Mouse (Mus musculus) spleen, adult 12 weeks (tissue): Measurements from ENCODE around the gene Nsmf.

Experiments
- DNase-seq: peaks from one replicate; pipeline ENCODE4 v3.0.0; 2022; ENCODE audit warnings: low spot score

The Nsmf gene

GRCm38 (mm10) chr2:25087842-25088241, 33.7 kb downstream of the Nsmf start:
- DNase-seq: no peak

GRCm38 (mm10) chr2:25088636-25089035, 34.5 kb downstream of the Nsmf start:
- DNase-seq: no peak

- DNase-seq: no peak
These were observed 40.6 kb downstream of the Nsmf start for GRCm38 (mm10) chr2:25094785-25095108.

- no peak for DNase-seq
These were observed 41.1 kb downstream of the Nsmf start, which contains the start of gene Noxa1 for GRCm38 (mm10) chr2:25095109-25095850. TSS of gene Noxa1 (minus strand) at chr2:25095149.

GRCm38 (mm10) chr2:25098005-25098615, 44.0 kb downstream of the Nsmf start:
- no peak for DNase-seq

- DNase-seq: no peak
These were observed 44.8 kb downstream of the Nsmf start for GRCm38 (mm10) chr2:25098956-25099355.

- no peak for DNase-seq
These were observed 45.5 kb downstream of the Nsmf start for GRCm38 (mm10) chr2:25099703-25100102.

- no peak for DNase-seq
These were observed 50.0 kb downstream of the Nsmf start for GRCm38 (mm10) chr2:25104122-25104521.

- DNase-seq: no peak
These were observed 51.9 kb downstream of the Nsmf start for GRCm38 (mm10) chr2:25106045-25106444.

- no peak for DNase-seq
These were observed 55.3 kb downstream of the Nsmf start for GRCm38 (mm10) chr2:25109487-25109886.

- DNase-seq: no peak
These were observed 56.5 kb downstream of the Nsmf start for GRCm38 (mm10) chr2:25110505-25111183.

GRCm38 (mm10) chr2:25111184-25111791, 57.1 kb downstream of the Nsmf start:
- DNase-seq: no peak
